Mouse (Mus musculus) forebrain, embryonic 14.5 days (tissue): ENCODE measurements around the gene Dynlt1c. TPM values are rescaled to one million over a fixed set of nuclear protein-coding genes. Genes with fewer than 3 reads are reported as not detected.
"Not testable (repeated sequence)": the region's sequence is repeated elsewhere in the genome, so short reads cannot be mapped to it uniquely, and the experiment has no call there.

ENCODE experiments used
- ATAC-seq: fragments of 200-750 bp; cut with Nextera tagmentation; 2 replicates; pipeline ENCODE4 v1.8.0; 2017; ENCODE audit warnings: mild to moderate bottlenecking, moderate library complexity
- DNase-seq: peaks from one replicate; pipeline ENCODE4 v3.0.0-alpha.2; 2015; ENCODE audit warnings: low spot score
- H3K27ac ChIP-seq: fragments of 300-500 bp; sonication (generic); 2 replicates; pipeline ENCODE4 v1.5.1; 2014; ENCODE audit warnings: low read depth, mild to moderate bottlenecking, control low read depth, low read length, moderate library complexity
- H3K27me3 ChIP-seq: fragments of 300-500 bp; sonication (generic); replicated peaks from 2 replicates; pipeline ENCODE4 v1.6.1; 2014; ENCODE audit warnings: low read length, control low read depth, mixed read lengths; ENCODE audit not compliant: control insufficient read depth, insufficient read depth
- H3K36me3 ChIP-seq: fragments of 300-500 bp; sonication (generic); 2 replicates; pipeline ENCODE4 v1.6.1; 2014; ENCODE audit warnings: low read length, control low read depth; ENCODE audit not compliant: control insufficient read depth, insufficient read depth
- H3K4me1 ChIP-seq: fragments of 300-500 bp; sonication (generic); 2 replicates; pipeline ENCODE4 v1.6.1; 2014; ENCODE audit warnings: antibody characterized with exemption, low read length, control low read depth; ENCODE audit not compliant: control insufficient read depth, insufficient read depth
- H3K4me2 ChIP-seq: fragments of 300-500 bp; sonication (generic); 2 replicates; pipeline ENCODE4 v1.6.1; 2014; ENCODE audit warnings: mild to moderate bottlenecking, control low read depth, low read length
- H3K4me3 ChIP-seq: fragments of 300-500 bp; sonication (generic); 2 replicates; pipeline ENCODE4 v1.5.1; 2014; ENCODE audit warnings: low read depth, low read length, control low read depth
- H3K9ac ChIP-seq: fragments of 300-500 bp; sonication (generic); 2 replicates; pipeline ENCODE4 v1.6.1; 2014; ENCODE audit warnings: mild to moderate bottlenecking, low read length, control low read depth, moderate library complexity
- H3K9me3 ChIP-seq: fragments of 300-500 bp; sonication (generic); replicated peaks from 2 replicates; pipeline ENCODE4 v1.6.1; 2016; ENCODE audit warnings: low read length, control low read depth, mixed read lengths; ENCODE audit not compliant: control insufficient read depth
- WGBS: fragments of 180-500 bp; shearing (Covaris S2); extraction: QIAGEN DNeasy Blood & Tissue Kit; methylation state at CpG from one replicate; pipeline ENCODE4 v1.1.7; 2014; 5-methylcytosine and 5-hydroxymethylcytosine counted together
- polyA plus RNA-seq: library from polyadenylated mRNA; unstranded; fragments of >200 nt; fragmentation: Nextera tagmentation; extraction: Ambion mirVana; gene quantifications from 2 replicates; pipeline ENCODE4 v1.2.1, GENCODE M21; 2014

Dynlt1c gene
- 35.5 and 43.0 TPM in 2 replicates for polyA plus RNA-seq

- Histone ChIP-seq H3K9ac (0 out of 2 replicates have a peak within 1 kb of the TSS, but pooled peaks have one; percentile 13), H3K4me3 (peak within 1 kb of the TSS; percentile 23; the same call in 1 of the 2 replicates), H3K4me2 (peak within 1 kb of the TSS; percentile 35; the same call in 1 of the 2 replicates)
- DNase-seq (peak; percentile 84), ATAC-seq (peak; percentile 98)
- H3K36me3 ChIP-seq, H3K9me3 ChIP-seq, H3K4me1 ChIP-seq, H3K27ac ChIP-seq, H3K27me3 ChIP-seq: not testable (repeated sequence)
- 8% methylated on average over 26 of the region's 40 CpGs for WGBS
These were observed at the start of gene Dynlt1c for GRCm38 (mm10) chr17:6601204-6601911. Gene Dynlt1c, plus strand, starts transcription at chr17:6601671.

- H3K4me2 ChIP-seq, H3K4me1 ChIP-seq, DNase-seq, H3K9me3 ChIP-seq, H3K36me3 ChIP-seq, H3K27ac ChIP-seq, H3K9ac ChIP-seq, H3K27me3 ChIP-seq, H3K4me3 ChIP-seq: not testable (repeated sequence)
- ATAC-seq: peak; percentile 82
- no CpG with 5 or more reads among the region's 4 CpGs for WGBS
These were observed 47.7 kb upstream of the Dynlt1c start for GRCm38 (mm10) chr17:6553798-6554197.

GRCm38 (mm10) chr17:6554243-6554642, 47.2 kb upstream of the Dynlt1c start:
- ATAC-seq: peak; percentile 30
- H3K36me3 ChIP-seq, H3K4me2 ChIP-seq, H3K9ac ChIP-seq, H3K9me3 ChIP-seq, DNase-seq, H3K27ac ChIP-seq, H3K4me1 ChIP-seq, H3K27me3 ChIP-seq, H3K4me3 ChIP-seq: not testable (repeated sequence)
- no CpG with 5 or more reads among the region's 5 CpGs for WGBS

- H3K4me1 ChIP-seq, H3K27ac ChIP-seq, DNase-seq, H3K9me3 ChIP-seq, H3K9ac ChIP-seq, H3K4me3 ChIP-seq, H3K27me3 ChIP-seq, H3K4me2 ChIP-seq, H3K36me3 ChIP-seq: not testable (repeated sequence)
- WGBS: no CpG with 5 or more reads among the region's 4 CpGs
- ATAC-seq: peak; percentile 47; the same call in 1 of the 2 replicates
These were observed 41.9 kb upstream of the Dynlt1c start for GRCm38 (mm10) chr17:6559447-6560133.

- not testable (repeated sequence) for H3K27ac ChIP-seq, H3K4me2 ChIP-seq, H3K4me1 ChIP-seq, H3K27me3 ChIP-seq, H3K36me3 ChIP-seq, H3K4me3 ChIP-seq, ATAC-seq, DNase-seq, H3K9me3 ChIP-seq, H3K9ac ChIP-seq
- WGBS: 91% methylated on average over 3 of the region's 3 CpGs
These were observed 36.6 kb upstream of the Dynlt1c start for GRCm38 (mm10) chr17:6564866-6565265.

- 71% methylated on average over 3 of the region's 8 CpGs for WGBS
These were observed 33.6 kb upstream of the Dynlt1c start for GRCm38 (mm10) chr17:6567908-6568307.

GRCm38 (mm10) chr17:6571296-6571695, 30.2 kb upstream of the Dynlt1c start:
- 89% methylated on average over 9 of the region's 11 CpGs for WGBS
- not testable (repeated sequence) for H3K36me3 ChIP-seq, H3K27me3 ChIP-seq, DNase-seq, H3K4me2 ChIP-seq, H3K9ac ChIP-seq, H3K9me3 ChIP-seq, ATAC-seq, H3K4me3 ChIP-seq, H3K27ac ChIP-seq, H3K4me1 ChIP-seq

More at GRCm38 (mm10) chr17:6567908-6568307, 33.6 kb upstream of the Dynlt1c start:
- not testable (repeated sequence) for H3K9me3 ChIP-seq, H3K27ac ChIP-seq, DNase-seq, H3K27me3 ChIP-seq, H3K9ac ChIP-seq, H3K4me1 ChIP-seq, H3K36me3 ChIP-seq, H3K4me3 ChIP-seq, H3K4me2 ChIP-seq, ATAC-seq

GRCm38 (mm10) chr17:6572202-6572601, 29.3 kb upstream of the Dynlt1c start:
- not testable (repeated sequence) for H3K4me3 ChIP-seq, H3K4me2 ChIP-seq, H3K27me3 ChIP-seq, ATAC-seq, H3K36me3 ChIP-seq, H3K9me3 ChIP-seq, H3K9ac ChIP-seq, H3K27ac ChIP-seq, DNase-seq, H3K4me1 ChIP-seq
- WGBS: no CpG with 5 or more reads among the region's 1 CpGs

GRCm38 (mm10) chr17:6575376-6575775, 26.1 kb upstream of the Dynlt1c start:
- not testable (repeated sequence) for H3K4me2 ChIP-seq, H3K27ac ChIP-seq, ATAC-seq, DNase-seq, H3K9me3 ChIP-seq, H3K4me3 ChIP-seq, H3K4me1 ChIP-seq, H3K9ac ChIP-seq, H3K36me3 ChIP-seq, H3K27me3 ChIP-seq
- WGBS: 92% methylated on average over 8 of the region's 8 CpGs
